Mouse (Mus musculus) CD4-positive naive resting alpha-beta T cell, adult 76 days (primary cell): ENCODE measurements around the gene Nat8f1. TPM values are rescaled to one million over a fixed set of nuclear protein-coding genes. Genes with fewer than 3 reads are reported as not detected.

ENCODE experiments used
- total RNA-seq: library from RNA; stranded (reverse); gene quantifications from one replicate; pipeline ENCODE4 v1.2.4, GENCODE M21; 2023

Nat8f1 gene
- total RNA-seq: 2.2 TPM

GRCm38 (mm10) chr6:85915539-85916513 is at the start of gene Nat8f1:
Gene Nat8f1, minus strand, starts transcription at chr6:85915687.

GRCm38 (mm10) chr6:85961101-85962091 is 45.9 kb upstream of the Nat8f1 start, which contains the start of gene Dusp11:
Gene Dusp11, minus strand, starts transcription at chr6:85961667.

GRCm38 (mm10) chr6:85911587-85911986 is 3.9 kb downstream of the Nat8f1 start, which contains the start of gene Tprkb:
Gene Tprkb, plus strand, starts transcription at chr6:85911865.

GRCm38 (mm10) chr6:85904642-85905061 is 10.8 kb downstream of the Nat8f1 start, which contains the start of gene Nat8f4:
Gene Nat8f4, minus strand, starts transcription at chr6:85904884.

DNA sequence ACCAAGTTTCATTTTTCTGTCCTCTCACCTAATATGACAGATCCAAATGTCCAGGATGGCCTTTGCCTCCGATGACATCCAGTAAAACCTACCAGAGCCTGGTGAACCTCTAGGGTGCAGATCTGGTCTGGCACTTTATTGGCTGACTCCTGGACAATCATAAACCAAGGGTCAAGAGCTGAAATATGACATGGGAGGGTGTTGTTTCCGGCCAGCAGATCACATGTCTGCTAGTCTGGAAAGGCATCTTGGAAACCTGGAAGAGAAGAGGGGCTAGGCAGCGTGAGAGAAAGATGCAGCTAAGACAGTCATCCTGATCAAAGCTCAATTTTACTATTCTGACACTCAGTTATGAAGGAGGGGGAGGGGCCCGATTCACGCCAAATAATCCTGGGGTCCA is 46.5 kb downstream of the Nat8f1 start, which contains the start of gene Nat8f2:
Gene Nat8f2 (minus strand): TSS at position 153 of the 400 bp plus-strand sequence.

Other genes with a start within 250 kb of the Nat8f1 start
- not detected for gene Nat8f7, start 202.5 kb downstream of the Nat8f1 start, total RNA-seq
- not detected for gene Nat8f3, start 149.9 kb downstream of the Nat8f1 start, total RNA-seq
- gene Nat8f6, start 94.7 kb downstream of the Nat8f1 start, total RNA-seq: not detected
- gene Nat8f5, start 94.7 kb downstream of the Nat8f1 start, total RNA-seq: not detected
- not detected for gene Nat8, start 83.6 kb downstream of the Nat8f1 start, total RNA-seq
- gene Nat8f2, start 46.5 kb downstream of the Nat8f1 start, total RNA-seq: 0.56 TPM
- 3.4 TPM for gene Nat8f4, start 10.8 kb downstream of the Nat8f1 start, total RNA-seq
- 22.9 TPM for gene Tprkb, start 3.8 kb downstream of the Nat8f1 start, total RNA-seq
- gene Dusp11, start 46.0 kb upstream of the Nat8f1 start, total RNA-seq: 245 TPM
- gene Figla, start 100.5 kb upstream of the Nat8f1 start, total RNA-seq: not detected
- 1.6 TPM for gene Add2, start 113.0 kb upstream of the Nat8f1 start, total RNA-seq